Mouse (Mus musculus) heart, postnatal 14 days (tissue): Measurements from ENCODE around the gene Fam193a. TPM values are rescaled to one million over a fixed set of nuclear protein-coding genes. Genes with fewer than 3 reads are reported as not detected.

Experiments
- DNase-seq, 2 experiments: peaks; one replicate each; pipeline ENCODE4 v3.0.0; 2021 to 2022
- intact Hi-C: fragments of 180-260 bp; cut with DNase I; formaldehyde crosslinking; loops from one replicate; pipeline ENCODE4 v1.15.1; 2025
- total RNA-seq, 2 experiments: library from RNA; stranded (reverse); gene quantifications; 2 replicates each; pipeline ENCODE4 v1.2.3; 2021

Gene Fam193a
- total RNA-seq, 2 experiments from 2014 or later, result 32.6 to 36.6 TPM

DNA sequence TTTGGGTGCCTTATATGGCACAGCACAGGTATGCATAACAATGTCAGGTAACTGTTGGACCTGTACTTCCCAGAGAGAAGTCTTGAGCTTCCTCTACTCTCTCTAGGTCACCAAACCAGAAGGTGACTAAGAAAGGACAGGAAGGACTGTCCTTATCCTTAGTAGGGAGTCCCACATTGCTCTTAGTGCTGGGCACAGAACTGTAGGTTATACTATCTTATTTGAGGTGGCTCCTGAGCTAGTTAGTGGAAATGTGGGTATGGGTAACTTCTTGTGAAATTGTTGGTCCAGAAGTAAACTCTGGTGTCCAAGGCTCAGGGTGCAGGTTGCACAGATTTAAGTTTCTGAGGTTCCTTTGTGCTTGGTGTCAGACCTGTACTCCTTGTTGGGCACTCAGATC is 2.4 kb downstream of the Fam193a start:
- intact Hi-C loops, result loop anchor here (5.0 kb wide), 1 partner anchor 40 kb away; no protein-coding TSS in a partner anchor
- no peak for DNase-seq

GRCm38 (mm10) chr5:34372541-34372940 is 2.8 kb downstream of the Fam193a start:
- intact Hi-C loops, result loop anchor here (5.0 kb wide), 1 partner anchor 40 kb away; no protein-coding TSS in a partner anchor
- no peak for DNase-seq

DNA sequence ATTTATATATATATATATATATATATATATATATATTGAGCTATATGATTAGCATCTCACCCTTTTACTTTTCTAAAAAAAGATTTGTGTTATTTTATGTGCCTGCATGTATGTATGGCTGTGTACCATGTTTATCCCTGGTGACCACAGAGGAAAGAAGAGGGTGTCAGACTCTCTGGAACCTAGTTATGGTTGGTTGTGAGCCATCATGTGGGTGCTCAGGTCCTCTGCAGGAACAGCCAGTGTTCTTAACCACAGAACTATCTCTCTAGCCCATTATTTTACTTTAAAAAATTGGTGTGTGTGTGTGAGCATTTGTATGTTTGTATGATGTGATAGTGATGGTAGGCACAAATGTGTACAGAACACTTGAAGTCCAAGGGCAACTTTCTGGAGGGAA is 9.1 kb downstream of the Fam193a start:
- DNase-seq, result no peak
- intact Hi-C loops, result no loop called here

DNA sequence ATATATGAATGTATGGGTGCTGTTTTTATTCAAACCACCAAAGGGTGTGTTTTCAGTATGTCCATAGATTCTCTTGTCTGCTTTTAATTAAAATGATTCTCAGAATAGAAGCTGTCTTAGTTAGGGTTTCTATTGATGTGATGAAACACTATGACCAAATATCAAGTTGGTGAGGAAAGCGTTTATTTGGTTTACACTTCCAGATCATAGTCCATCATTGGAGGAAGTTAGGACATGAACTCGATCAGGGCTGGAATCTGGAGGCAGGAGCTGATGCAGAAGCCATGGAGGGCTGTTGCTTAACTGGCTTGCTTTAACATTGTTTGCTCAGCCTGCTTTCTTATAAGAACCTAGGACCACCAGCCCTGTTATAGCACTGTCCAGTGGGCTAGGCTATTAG is 12.0 kb downstream of the Fam193a start:
- no peak for DNase-seq
- intact Hi-C loops, result no loop called here

DNA sequence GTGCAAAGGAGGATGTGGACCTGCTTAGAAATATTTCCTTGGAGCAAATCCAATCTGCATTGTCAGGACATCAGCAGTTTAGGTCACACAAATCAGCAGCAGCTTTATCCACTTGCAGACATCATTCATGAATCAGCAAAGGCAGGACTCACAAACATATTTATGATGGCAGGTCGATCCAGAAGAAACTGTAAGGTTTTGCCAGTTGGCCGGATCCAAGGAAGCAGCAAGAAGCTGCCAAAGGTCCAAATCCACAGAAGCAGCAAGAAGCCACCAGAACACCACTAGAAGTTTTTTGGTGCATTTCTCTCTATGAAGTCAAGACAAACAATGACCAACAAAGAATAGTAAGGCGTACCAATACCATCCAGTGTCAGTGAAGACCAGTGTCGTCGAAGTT is 15.9 kb downstream of the Fam193a start:
- DNase-seq, result no peak
- intact Hi-C loops, result no loop called here

DNA sequence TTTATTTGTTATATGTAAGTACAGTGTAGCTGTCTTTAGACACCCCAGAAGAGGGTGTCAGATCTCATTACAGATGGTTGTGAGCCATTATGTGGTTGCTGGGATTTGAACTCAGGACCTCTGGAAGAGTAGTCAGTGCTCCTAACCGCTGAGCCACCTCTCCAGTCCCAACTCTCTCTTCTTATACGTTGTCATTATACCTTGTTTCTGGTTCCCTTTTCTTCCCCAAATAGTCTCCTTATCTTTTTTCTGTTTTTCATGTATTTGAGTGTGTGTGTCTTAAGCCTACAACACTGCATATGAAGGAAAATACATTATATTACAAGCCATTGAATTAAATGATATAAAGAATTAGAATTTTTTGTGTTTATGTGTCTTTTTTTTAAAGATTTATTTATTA is 17.0 kb downstream of the Fam193a start:
- no peak for DNase-seq
- intact Hi-C loops, result no loop called here

GRCm38 (mm10) chr5:34393251-34393650 is 23.5 kb downstream of the Fam193a start:
- intact Hi-C loops, result no loop called here
- DNase-seq, result no peak

- no peak for DNase-seq
- intact Hi-C loops, result no loop called here
Observed at GRCm38 (mm10) chr5:34395347-34395746, 25.6 kb downstream of the Fam193a start.

DNA sequence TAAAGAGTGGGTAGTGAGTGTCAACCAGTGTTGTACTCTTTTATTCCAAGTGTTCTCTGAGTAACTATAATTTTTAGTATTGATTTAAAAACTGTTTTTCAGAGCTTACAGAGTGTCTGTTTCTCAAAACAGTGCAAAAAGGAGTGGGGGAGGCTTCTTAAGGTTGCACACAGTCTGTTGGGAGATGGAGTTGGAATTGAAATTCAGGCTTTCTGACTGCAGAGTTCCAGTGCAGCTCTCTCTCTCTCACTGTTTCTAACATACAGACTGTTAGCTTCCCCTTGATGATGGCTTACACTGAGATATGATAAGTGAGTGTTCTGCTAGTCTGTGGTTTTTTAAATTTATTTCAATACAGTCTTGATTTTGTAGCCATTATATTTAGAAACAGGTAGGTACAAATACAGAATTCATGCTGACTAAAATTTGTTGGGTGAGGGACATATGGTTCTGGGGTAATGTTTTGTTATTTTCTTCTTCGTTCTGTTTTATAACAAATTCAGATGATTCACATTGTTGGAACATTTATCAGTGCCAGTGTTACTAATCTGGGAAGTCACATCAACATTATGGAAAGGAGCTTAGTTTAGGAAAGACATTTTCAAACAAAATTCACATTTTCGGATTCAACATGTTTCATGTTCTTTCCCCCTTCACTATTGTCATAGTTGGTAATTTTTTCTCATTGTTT is 26.3 kb downstream of the Fam193a start:
- DNase-seq, result no peak
- intact Hi-C loops, result no loop called here

DNA sequence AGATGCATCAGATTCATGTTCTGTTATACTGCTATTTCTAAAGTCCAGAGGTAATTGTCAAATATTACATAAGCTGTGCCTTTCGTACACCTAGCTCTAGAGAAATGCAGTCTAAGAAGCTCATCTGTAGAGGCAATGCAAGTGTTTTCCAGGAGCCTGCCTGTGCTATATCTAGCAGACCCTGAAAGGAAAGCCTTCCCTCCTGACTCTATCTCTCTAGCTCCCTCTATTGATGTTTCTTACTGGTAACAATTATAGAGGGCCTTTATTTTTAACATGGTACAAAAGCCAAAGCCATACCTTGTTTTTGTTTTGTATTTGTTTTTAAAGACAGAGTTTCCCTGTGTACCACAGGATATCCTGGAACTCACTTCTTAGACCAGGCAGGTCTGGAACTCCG is 28.1 kb downstream of the Fam193a start:
- intact Hi-C loops, result no loop called here
- DNase-seq, result no peak

DNA sequence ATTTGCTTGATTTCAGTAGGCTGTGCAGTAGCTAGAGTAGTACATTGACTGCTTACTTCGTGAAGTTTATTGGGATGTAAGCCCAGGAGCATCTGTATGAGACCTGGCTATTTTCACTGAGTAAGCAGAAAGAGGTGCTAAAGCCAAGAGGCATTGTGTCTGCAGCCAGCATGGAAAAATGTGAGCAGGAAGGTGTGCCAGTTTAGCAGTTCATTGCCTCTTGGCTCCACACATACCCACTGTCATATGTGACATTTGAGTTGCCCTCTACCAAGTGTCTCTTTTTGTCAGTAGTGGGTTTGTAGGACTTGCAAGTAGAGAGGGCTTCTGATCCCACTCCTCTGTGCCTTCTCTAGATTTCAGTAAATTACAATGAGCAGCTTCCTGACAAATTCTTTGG is 28.6 kb downstream of the Fam193a start:
- no peak for DNase-seq
- intact Hi-C loops, result no loop called here

DNA sequence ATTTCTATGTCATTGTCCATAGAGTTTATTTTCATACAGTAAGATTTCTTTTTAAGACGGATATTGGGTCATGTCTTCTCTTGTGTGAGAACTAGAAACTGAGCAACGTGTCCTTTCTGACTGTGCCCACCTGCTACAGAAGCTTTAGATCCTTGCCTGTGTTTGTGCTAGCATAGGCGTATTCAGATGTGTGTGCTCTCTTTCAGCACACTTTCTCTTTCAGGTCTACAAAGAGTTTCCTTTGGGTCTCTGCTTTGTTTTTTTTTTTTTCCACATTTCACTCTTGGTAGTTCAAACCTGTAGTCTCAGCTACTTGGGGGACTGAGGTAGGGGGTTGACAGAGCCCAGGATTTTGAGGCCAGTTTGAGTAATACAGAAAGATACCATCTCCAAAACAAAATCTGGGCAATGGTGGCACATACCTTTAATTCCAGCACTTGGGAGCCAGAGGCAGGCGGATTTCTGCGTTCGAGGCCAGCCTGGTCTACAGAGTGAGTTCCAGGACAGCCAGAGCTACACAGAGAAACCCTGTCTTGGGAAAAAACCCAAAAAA is 37.7 kb downstream of the Fam193a start:
- no peak for DNase-seq
- intact Hi-C loops, result no loop called here

- DNase-seq, result no peak
- intact Hi-C loops, result no loop called here
Observed at GRCm38 (mm10) chr5:34409002-34409401, 39.3 kb downstream of the Fam193a start.

DNA sequence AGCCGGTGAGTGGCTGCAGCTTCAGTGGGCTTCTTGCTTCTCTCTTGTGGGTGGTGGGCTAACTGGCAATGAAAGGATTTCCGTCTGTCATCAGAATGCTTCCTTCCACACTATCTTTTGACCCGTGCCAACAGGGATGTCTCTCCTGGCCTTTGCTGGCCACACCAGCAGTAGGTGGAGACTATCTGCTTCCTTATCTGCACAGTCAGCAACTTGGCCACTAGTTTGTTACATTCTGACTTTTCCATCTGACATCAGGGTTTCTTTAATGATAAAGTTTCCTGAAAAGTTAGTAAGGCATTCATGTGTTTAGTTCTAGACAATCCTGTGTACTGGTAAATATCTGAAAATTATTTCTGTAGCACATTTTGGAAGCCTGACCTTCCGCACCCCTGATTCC is 41.1 kb downstream of the Fam193a start:
- DNase-seq, result no peak
- intact Hi-C loops, result loop anchor here (5.0 kb wide), 1 partner anchor 39 kb away; no protein-coding TSS in a partner anchor

DNA sequence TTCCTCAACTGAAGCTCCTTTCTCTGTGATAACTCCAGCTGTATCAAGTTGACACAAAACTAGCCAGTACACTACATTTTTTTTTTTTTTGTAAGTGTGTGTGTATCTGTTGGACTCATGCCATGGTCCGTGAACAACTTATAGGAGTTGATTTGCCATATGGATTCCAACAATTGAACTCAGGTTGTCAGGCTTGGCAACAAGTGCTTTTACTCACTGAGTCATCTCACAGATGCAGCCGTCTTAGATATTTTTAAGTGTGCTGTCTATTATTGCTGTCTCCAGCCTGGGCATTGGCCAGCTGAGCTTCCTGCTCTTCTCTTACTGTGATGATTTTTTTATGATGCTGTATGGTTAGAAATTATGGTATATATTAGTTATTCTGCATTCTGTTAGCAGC is 44.2 kb downstream of the Fam193a start:
- DNase-seq, result no peak
- intact Hi-C loops, result loop anchor here (5.0 kb wide), 1 partner anchor 42 kb away; no protein-coding TSS in a partner anchor

DNA sequence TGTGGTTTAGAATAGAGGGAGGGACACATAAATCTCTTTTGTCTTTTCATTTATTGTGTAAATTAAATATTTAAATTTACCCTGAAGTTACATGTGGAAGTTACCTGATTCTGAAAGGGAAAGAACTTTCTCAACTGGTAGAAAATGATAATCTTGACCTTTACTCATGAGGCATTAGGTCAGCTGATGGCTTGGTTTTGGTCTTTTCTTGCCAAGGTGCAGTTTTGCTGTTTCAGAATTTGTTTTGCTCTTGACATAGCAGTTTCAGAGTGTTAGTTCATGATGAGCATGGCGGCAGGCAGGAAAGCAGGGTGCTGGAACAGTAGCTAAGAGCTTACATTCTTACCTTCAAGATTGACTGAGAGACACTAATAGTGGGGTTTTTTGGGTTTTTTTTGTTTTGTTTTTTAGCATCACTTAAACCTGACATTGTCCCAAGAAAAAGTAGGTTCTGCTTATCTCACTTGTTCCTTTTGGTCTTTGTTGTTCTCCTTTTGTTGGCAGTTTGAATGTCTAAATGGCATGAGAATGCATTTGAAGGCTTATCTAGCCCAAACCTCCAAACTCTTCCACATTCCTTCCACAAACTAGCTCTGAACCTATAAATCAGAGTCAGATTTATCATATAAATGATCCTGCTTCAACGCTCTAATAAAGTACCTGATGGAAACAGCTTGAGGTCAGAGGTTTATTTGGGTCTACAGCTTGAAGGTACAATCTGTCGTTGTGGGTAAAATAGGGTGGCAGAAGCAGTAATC is 47.7 kb downstream of the Fam193a start:
- DNase-seq, result no peak
- intact Hi-C loops, result no loop called here

DNA sequence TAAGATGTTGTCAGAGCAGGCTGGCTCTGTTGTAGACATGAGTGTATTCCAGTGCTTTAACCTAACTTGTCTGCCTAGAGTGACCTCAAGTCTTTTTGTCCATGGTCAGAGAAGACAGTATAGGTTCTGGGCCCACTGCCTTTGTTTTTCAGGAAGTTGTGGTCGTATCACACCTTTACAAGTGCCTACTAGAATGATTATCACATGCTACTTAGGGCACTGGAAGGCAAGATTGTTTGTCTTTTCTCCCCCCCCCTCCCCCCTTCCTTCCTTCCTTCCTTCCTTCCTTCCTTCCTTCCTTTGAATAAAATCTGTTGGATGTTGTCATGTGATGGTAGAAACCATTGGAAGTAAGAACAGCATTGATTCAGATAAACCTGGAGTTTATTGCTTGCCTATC is 49.5 kb downstream of the Fam193a start:
- intact Hi-C loops, result no loop called here
- DNase-seq, result no peak

DNA sequence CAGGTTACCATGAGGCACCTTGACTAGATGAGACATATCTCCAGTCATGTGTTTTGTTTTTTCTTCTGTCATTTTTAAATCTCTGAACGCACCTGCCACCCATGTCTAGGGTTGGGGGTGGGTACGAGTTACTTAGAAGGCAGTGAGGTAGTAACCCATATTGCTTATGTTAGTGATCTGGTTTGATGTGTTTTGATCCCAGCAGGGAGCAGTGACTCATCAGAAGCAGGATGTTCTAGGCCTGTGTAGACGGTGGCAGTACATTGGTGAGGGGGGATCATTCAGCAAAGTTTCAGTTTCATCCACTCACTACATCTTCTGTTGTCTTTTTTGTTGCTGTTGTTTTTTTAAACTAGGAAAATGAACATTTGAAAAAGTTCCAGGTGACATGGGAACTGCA is 61.0 kb downstream of the Fam193a start:
- intact Hi-C loops, result no loop called here
- DNase-seq, result no peak

DNA sequence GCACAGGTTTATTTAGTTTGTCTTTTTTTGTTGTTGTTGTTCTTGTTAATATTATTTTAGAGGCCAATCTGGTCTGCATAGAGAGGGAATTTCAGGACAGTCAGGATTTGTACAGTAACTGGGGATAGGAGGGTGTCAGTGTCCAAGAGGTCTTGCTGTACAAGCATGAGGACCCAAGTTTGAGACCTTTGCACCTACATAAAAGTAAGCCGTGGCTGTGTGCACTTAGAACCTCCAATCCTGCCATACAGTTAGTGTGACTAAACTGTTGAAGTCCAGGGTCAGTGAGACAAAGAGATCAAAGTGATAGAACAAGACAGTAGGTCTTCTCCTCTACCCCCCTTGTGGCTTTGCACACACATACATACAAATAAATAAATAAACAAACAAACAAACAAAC is 64.1 kb downstream of the Fam193a start:
- DNase-seq, result no peak
- intact Hi-C loops, result no loop called here

DNA sequence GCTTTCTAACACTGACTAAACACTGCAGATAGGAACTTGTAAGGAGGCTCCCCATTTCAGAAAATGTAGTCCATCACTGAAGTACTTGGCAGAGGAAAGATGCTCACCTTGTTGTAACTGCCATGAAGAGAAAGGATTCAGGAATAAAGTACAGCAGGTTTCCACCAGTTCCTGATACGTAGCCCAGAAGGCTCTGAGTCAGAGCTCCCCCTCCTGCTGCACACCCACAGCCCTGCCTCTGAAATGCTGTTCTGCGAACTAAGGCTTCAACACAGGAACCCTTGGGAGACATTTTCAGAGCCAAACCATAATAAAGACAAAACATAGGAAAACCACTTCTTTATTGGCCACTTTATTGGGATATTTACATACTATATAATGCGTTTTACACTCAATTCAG is 64.5 kb downstream of the Fam193a start:
- intact Hi-C loops, result no loop called here
- DNase-seq, result no peak

- no peak for DNase-seq
- intact Hi-C loops, result no loop called here
Observed at GRCm38 (mm10) chr5:34438052-34438451, 68.3 kb downstream of the Fam193a start.

- DNase-seq, result no peak
- intact Hi-C loops, result no loop called here
Observed at GRCm38 (mm10) chr5:34438659-34439058, 68.9 kb downstream of the Fam193a start.
